Comparison of ENCODE assay signal across 8 mouse cellular contexts in the genomic region with DNA sequence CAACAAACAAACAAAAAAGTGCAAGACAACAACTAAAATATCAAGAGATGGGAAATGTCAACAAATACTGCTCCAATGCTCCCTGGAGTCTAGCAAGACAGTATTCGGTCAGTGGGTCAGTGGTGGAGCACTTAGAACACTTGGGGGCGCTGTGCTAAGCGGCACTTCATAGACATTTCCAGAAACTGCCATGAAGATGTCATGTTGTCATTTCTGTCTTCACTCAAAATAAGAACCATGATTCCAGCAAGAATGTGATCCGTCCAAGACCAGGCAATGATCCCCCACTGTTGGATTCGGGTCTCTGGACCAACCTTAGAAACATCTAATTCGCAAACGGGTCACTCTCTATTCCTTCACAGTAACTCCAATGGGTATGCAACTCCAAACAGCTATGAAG. TPM values are rescaled to one million over a fixed set of nuclear protein-coding genes. Genes with fewer than 3 reads are reported as not detected.
DNase-seq lines count a peak whose midpoint lies in the region; ATAC-seq and TF ChIP-seq lines count a peak whose summit lies in the region.

No protein-coding gene starts in this region.

- peak overlapping the region; percentile 78 for H3K4me2 ChIP-seq in heart, embryonic 16.5 days (ENCODE audit: low read depth, low read length)

- peak overlapping the region; percentile 95 for H3K27ac ChIP-seq in gastrocnemius, adult 2 months
- H3K27ac ChIP-seq in embryonic facial prominence, embryonic 10.5 days (replicated peaks), result peak overlapping the region; percentile 91; the same call in 1 of the 2 replicates
- peak overlapping the region; percentile 92 for H3K27ac ChIP-seq in heart, embryonic 16.5 days (ENCODE audit: low read length)

- intact Hi-C loops in gastrocnemius, adult 2 months (cut with DNase I), result loop anchor here (5.0 kb wide), 2 partner anchors 68 to 153 kb away; a partner anchor contains a TSS

- H3K27me3 ChIP-seq in embryonic facial prominence, embryonic 10.5 days (replicated peaks; ENCODE audit: low read depth, poor library complexity, severe bottlenecking), result 0 out of 2 replicates have a peak, but pooled peaks cover 4% of the 10 kb centered on the region
- H3K27me3 ChIP-seq in heart, embryonic 16.5 days (ENCODE audit: control insufficient read depth, insufficient read depth, low read length), result no peaks in the 10 kb centered on the region

- 23% methylated on average over 7 of the region's 7 CpGs for WGBS in embryonic facial prominence, embryonic 10.5 days
- WGBS in heart, embryonic 16.5 days, result 16% methylated on average over 7 of the region's 7 CpGs

- DNase-seq in gastrocnemius, adult 2 months, result peak; percentile 38
- no peak for DNase-seq in gastrocnemius, postnatal 25 days
- DNase-seq in T-cell, adult 2 months (ENCODE audit: low spot score), result peak; percentile 47
- DNase-seq in embryonic facial prominence, embryonic 10.5 days (ENCODE audit: low spot score), result peak; percentile 60
- peak; percentile 30 to 31 for DNase-seq in layer of hippocampus, postnatal 14 days (ENCODE audit: low spot score in 2 of 2)
- DNase-seq in spleen, postnatal 4 days (ENCODE audit: low spot score in 2 of 2), result peak; percentile 72 to 85

- ATAC-seq in heart, embryonic 16.5 days (replicated peaks; ENCODE audit: extremely low read depth, insufficient read depth, low FRiP score), result no peak
- ATAC-seq in megakaryocyte progenitor cell, adult 5-6 weeks (replicated peaks; ENCODE audit: poor library complexity), result peak; percentile 59

- peak; percentile 65 for TF ChIP-seq CTCF in gastrocnemius, adult 2 months (IDR thresholded peaks at IDR 0.05)

- peak overlapping the region; percentile 85 for H3K4me3 ChIP-seq in gastrocnemius, adult 2 months
- peak overlapping the region; percentile 85 for H3K4me3 ChIP-seq in embryonic facial prominence, embryonic 10.5 days
- peak overlapping the region; percentile 85 for H3K4me3 ChIP-seq in heart, embryonic 16.5 days (ENCODE audit: low read length)

- H3K9me3 ChIP-seq in embryonic facial prominence, embryonic 10.5 days, result no peaks in the 10 kb centered on the region
- no peaks in the 10 kb centered on the region for H3K9me3 ChIP-seq in heart, embryonic 16.5 days (replicated peaks; ENCODE audit: control insufficient read depth, low read length)

- H3K9ac ChIP-seq in heart, embryonic 16.5 days (ENCODE audit: low read length), result no peak overlapping the region; the same call in 1 of the 2 replicates

- H3K4me1 ChIP-seq in embryonic facial prominence, embryonic 10.5 days, result peaks cover 30% of the 10 kb centered on the region
- H3K4me1 ChIP-seq in heart, embryonic 16.5 days (ENCODE audit: control insufficient read depth, insufficient read depth, low read length), result peaks cover 13% of the 10 kb centered on the region

- peaks cover 23% of the 10 kb centered on the region for H3K36me3 ChIP-seq in embryonic facial prominence, embryonic 10.5 days (replicated peaks)
- no peaks in the 10 kb centered on the region for H3K36me3 ChIP-seq in heart, embryonic 16.5 days (ENCODE audit: control insufficient read depth, insufficient read depth)

RNA-seq across cellular contexts. Expression of a gene that starts 0.9 kb away (rescaled TPM):
- total RNA-seq in gastrocnemius, adult 2 months (2021), result 10 to 100 TPM; 13.8 to 19.4 TPM
- 10 to 100 TPM; 14.7 to 15.0 TPM for total RNA-seq in gastrocnemius, postnatal 25 days (2021)
- polyA plus RNA-seq in embryonic facial prominence, embryonic 10.5 days (2016; fragmentation: Nextera tagmentation; extraction: Ambion mirVana), result 17.9 and 18.6 TPM in 2 replicates
- 33.2 and 36.0 TPM in 2 replicates for polyA plus RNA-seq in heart, embryonic 16.5 days (2015; fragmentation: Nextera tagmentation; extraction: Ambion mirVana)
- total RNA-seq in layer of hippocampus, postnatal 14 days (2021), result 10 to 100 TPM; 20.5 to 22.4 TPM
- total RNA-seq in megakaryocyte progenitor cell, adult 5-6 weeks (2015), result 27.6 and 32.8 TPM in 2 replicates
- 39.6 and 41.2 TPM in 2 replicates for total RNA-seq in megakaryocyte progenitor cell, adult 5-6 weeks (2017)

RNA-seq across cellular contexts. Expression of a gene that starts 5.7 kb away (rescaled TPM):
- total RNA-seq in gastrocnemius, adult 2 months (2021), result 10 to 100 TPM; 15.5 to 19.9 TPM
- 10 to 100 TPM; 16.7 to 16.9 TPM for total RNA-seq in gastrocnemius, postnatal 25 days (2021)
- polyA plus RNA-seq in embryonic facial prominence, embryonic 10.5 days (2016; fragmentation: Nextera tagmentation; extraction: Ambion mirVana), result 31.1 and 32.6 TPM in 2 replicates
- polyA plus RNA-seq in heart, embryonic 16.5 days (2015; fragmentation: Nextera tagmentation; extraction: Ambion mirVana), result 26.3 and 29.1 TPM in 2 replicates
- total RNA-seq in layer of hippocampus, postnatal 14 days (2021), result 10 to 100 TPM; 28.6 to 36.7 TPM
- 30.3 and 31.5 TPM in 2 replicates for total RNA-seq in megakaryocyte progenitor cell, adult 5-6 weeks (2015)
- total RNA-seq in megakaryocyte progenitor cell, adult 5-6 weeks (2017), result 41.7 and 52.5 TPM in 2 replicates

RNA-seq across cellular contexts. Expression of a gene that starts 52.4 kb away (rescaled TPM):
- total RNA-seq in gastrocnemius, adult 2 months (2021), result 10 to 100 TPM; 28.1 to 31.2 TPM
- 10 to 100 TPM; 26.3 to 28.9 TPM for total RNA-seq in gastrocnemius, postnatal 25 days (2021)
- 106 and 114 TPM in 2 replicates for polyA plus RNA-seq in embryonic facial prominence, embryonic 10.5 days (2016; fragmentation: Nextera tagmentation; extraction: Ambion mirVana)
- polyA plus RNA-seq in heart, embryonic 16.5 days (2015; fragmentation: Nextera tagmentation; extraction: Ambion mirVana), result 90.8 and 93.1 TPM in 2 replicates
- 10 to 100 TPM; 55.5 to 58.7 TPM for total RNA-seq in layer of hippocampus, postnatal 14 days (2021)
- total RNA-seq in megakaryocyte progenitor cell, adult 5-6 weeks (2015), result 59.8 and 65.7 TPM in 2 replicates
- total RNA-seq in megakaryocyte progenitor cell, adult 5-6 weeks (2017), result 70.6 and 72.5 TPM in 2 replicates
